Mouse (Mus musculus): ENCODE results near the gene Coq10b. TPM values are rescaled to one million over a fixed set of nuclear protein-coding genes. Genes with fewer than 3 reads are reported as not detected.

Gene Coq10b
- polyA plus RNA-seq, 1 experiment from 2014 or later, result 36.6 TPM

DNA sequence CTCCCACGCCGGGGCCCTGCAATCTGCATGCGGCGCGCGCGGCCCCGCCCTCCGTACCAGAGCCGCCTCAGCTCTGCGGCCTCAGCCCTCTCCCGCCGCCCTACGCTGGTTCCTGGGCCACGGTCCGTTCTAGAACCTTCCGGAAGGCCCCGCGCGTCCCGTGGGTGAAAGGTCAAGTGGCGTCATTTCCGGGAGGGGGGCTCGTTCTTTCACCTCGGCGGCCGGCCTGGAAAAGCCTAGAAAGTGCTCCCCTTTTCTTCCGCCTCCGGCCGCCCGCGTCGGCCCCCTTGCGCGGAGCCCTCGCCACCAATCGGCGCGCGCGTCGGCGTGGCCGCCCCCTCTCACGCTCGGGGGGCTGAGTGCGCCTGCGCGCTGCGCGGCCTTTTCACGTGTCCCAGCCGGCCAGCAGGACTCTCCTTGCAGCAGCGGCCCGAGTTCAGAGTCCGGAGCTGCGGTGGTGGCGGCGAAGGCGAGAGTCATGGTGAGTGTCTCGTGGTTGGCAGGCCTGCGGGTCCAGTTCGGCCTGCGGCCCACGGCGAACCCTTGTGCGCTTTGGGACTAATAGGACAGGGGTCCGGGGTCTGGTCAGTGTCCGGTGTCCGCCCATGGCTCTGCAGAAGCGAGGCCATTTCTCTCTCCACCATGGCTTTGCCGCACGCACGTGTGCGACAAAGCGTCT, 35.5 kb downstream of the Coq10b start, which contains the start of the genes Hspe1 and Hspd1:
Gene Hspe1, plus strand, starts transcription at position 201 of the 679 bp plus-strand sequence.
Gene Hspd1, minus strand, starts transcription at position 312 of the 679 bp plus-strand sequence.
- under 1% methylated on average over 75 of the region's 76 CpGs for WGBS
- peaks cover 48% of the 10 kb centered on the region for H3K4me1 ChIP-seq
- peaks cover 45% of the 10 kb centered on the region for H3K36me3 ChIP-seq (ENCODE audit: poor library complexity, severe bottlenecking)
- peak within 1 kb of the TSS; percentile 95 for H3K27ac ChIP-seq
- peak within 1 kb of the TSS; percentile 94 for H3K9ac ChIP-seq
- peak; percentile 96 for ATAC-seq
- H3K4me3 ChIP-seq, result peak within 1 kb of the TSS; percentile 94
- H3K27me3 ChIP-seq, result no peaks in the 10 kb centered on the region
- H3K4me2 ChIP-seq, result peak within 1 kb of the TSS; percentile 93
- H3K9me3 ChIP-seq (replicated peaks), result no peaks in the 10 kb centered on the region

DNA sequence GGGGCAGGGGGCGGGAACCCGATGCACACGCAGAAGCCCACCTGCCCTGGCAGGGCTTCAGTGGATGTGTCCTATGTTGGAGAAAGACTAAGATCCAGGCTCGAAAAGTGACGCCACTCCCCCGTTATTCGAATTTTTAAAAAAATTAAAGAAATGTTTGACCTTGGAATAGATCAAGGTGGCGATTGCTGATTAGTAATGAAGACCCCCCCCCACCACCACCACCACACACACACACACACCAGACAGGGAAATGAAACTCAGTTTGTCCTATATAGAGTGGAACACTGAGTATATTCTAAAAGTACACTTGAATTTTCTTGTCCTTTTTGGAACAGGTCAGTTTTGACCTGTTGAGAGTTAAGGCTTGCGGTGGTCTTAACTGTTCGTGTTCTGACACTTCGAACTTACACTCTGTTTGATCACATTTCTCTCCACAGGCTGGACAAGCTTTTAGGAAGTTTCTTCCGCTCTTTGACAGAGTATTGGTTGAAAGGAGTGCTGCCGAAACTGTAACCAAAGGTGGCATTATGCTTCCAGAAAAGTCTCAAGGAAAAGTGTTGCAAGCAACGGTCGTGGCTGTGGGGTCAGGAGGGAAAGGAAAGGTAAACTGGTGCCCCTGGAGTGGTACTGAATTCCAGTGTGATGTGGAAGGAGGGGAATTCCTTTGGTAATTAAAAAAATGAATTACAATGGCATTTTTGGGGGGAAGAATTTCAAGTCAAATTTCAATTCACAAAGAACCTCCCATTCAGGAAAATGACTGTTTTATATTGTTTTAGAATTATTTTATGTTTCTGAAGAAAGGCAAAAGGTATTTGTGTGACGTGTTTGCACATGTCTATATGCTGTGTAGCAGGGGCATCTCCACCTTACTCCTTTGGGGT, 36.3 kb downstream of the Coq10b start:
- H3K9ac ChIP-seq, result peak overlapping the region; percentile 94
- peak overlapping the region; percentile 93 for H3K4me2 ChIP-seq
- peak overlapping the region; percentile 94 for H3K4me3 ChIP-seq
- no peaks in the 10 kb centered on the region for H3K27me3 ChIP-seq
- H3K9me3 ChIP-seq (replicated peaks), result no peaks in the 10 kb centered on the region
- H3K36me3 ChIP-seq (ENCODE audit: poor library complexity, severe bottlenecking), result peaks cover 45% of the 10 kb centered on the region; the same call in 1 of the 2 replicates
- no peak; the same call in 1 of the 2 replicates for ATAC-seq
- 7% methylated on average over 16 of the region's 16 CpGs for WGBS
- peak overlapping the region; percentile 95 for H3K27ac ChIP-seq
- H3K4me1 ChIP-seq, result peaks cover 46% of the 10 kb centered on the region

DNA sequence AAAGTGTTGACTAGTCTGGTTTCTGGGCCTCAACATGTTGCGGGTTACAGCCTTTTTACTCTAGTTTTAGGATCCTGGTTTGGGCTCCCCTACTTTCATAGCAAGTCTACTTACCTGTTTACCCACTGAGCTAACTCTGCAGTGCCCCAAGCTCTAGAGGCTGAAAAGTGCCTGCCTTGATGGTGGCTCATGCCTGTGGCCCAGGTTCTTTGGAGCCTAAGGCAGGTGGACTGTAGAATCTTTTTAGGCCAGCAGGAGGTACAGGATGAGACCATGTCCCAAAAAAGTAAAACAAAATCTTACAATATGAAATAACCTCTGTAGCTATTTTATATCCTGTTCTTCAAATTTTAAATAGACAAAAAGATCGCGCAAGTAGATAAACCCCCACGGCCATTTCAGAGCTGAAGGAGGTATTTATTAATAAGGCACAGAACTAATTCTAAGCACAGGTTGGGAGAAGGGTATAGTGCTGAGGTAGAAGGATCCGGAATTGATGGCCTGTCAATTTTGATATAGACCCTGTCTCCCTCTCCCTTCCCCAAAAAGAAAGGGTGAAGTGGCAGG, 37.0 kb downstream of the Coq10b start:
- 95% methylated on average over 5 of the region's 5 CpGs for WGBS
- Histone ChIP-seq H3K4me2 (peak overlapping the region; percentile 93), H3K9ac (peak overlapping the region; percentile 94), H3K36me3 (ENCODE audit: poor library complexity, severe bottlenecking) (peaks cover 37% of the 10 kb centered on the region; the same call in 1 of the 2 replicates), H3K4me1 (peaks cover 39% of the 10 kb centered on the region), H3K4me3 (peak overlapping the region; percentile 94), H3K9me3 (replicated peaks) (no peaks in the 10 kb centered on the region), H3K27me3 (no peaks in the 10 kb centered on the region), H3K27ac (no peak overlapping the region)
- no peak for ATAC-seq

DNA sequence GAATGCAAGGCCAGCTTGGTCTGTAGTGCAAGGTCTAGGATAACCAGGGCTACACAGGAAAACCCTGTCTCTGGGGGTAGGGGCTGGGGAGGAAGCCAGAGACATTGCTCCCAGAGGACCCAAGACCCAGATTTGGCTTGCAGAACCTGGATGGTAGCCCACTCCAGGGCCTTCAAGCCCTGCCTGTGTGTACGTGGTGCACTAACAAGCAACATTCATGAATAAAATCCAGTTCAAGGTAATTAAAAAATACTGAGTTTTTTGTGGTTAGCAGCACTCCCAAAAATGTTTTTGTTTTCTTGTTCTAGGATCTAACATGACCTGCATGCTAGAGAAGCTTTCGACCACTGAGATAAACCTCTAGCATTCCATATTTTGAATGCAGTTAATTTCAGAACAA, 39.5 kb downstream of the Coq10b start:
- no peak for ATAC-seq
- no peak overlapping the region for H3K27ac ChIP-seq
- no peak overlapping the region for H3K4me2 ChIP-seq
- H3K27me3 ChIP-seq, result no peaks in the 10 kb centered on the region
- no peak overlapping the region for H3K4me3 ChIP-seq
- H3K36me3 ChIP-seq (ENCODE audit: poor library complexity, severe bottlenecking), result peaks cover 26% of the 10 kb centered on the region; the same call in 1 of the 2 replicates
- no peak overlapping the region for H3K9ac ChIP-seq
- no peaks in the 10 kb centered on the region for H3K9me3 ChIP-seq (replicated peaks)
- H3K4me1 ChIP-seq, result peaks cover 14% of the 10 kb centered on the region
- 88% methylated on average over 2 of the region's 2 CpGs for WGBS

DNA sequence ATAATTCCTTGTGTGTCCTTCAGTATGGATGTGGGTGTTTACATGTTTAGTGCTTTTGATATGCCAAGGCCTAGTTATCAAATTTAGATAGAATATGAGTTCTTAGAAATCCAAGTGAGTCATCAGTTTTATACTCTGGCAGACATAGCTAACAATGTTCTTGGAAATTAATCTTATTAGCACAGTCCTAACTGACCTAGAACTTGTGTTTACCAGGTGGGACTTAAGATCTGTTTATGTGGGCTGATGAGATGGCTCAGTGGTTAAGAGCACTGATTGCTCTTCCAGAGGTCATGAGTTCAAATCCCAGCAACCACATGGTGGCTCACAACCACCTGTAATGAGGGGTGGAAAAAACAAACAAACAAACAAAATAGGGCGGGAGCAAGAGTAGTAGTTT, 39.9 kb downstream of the Coq10b start:
- H3K27ac ChIP-seq, result no peak overlapping the region
- H3K9ac ChIP-seq, result no peak overlapping the region
- no peaks in the 10 kb centered on the region for H3K27me3 ChIP-seq
- ATAC-seq, result no peak
- WGBS, result 84% methylated on average over 1 of the region's 1 CpGs
- no peak overlapping the region for H3K4me3 ChIP-seq
- H3K36me3 ChIP-seq (ENCODE audit: poor library complexity, severe bottlenecking), result peaks cover 26% of the 10 kb centered on the region; the same call in 1 of the 2 replicates
- H3K9me3 ChIP-seq (replicated peaks), result no peaks in the 10 kb centered on the region
- H3K4me2 ChIP-seq, result no peak overlapping the region
- H3K4me1 ChIP-seq, result peaks cover 14% of the 10 kb centered on the region

DNA sequence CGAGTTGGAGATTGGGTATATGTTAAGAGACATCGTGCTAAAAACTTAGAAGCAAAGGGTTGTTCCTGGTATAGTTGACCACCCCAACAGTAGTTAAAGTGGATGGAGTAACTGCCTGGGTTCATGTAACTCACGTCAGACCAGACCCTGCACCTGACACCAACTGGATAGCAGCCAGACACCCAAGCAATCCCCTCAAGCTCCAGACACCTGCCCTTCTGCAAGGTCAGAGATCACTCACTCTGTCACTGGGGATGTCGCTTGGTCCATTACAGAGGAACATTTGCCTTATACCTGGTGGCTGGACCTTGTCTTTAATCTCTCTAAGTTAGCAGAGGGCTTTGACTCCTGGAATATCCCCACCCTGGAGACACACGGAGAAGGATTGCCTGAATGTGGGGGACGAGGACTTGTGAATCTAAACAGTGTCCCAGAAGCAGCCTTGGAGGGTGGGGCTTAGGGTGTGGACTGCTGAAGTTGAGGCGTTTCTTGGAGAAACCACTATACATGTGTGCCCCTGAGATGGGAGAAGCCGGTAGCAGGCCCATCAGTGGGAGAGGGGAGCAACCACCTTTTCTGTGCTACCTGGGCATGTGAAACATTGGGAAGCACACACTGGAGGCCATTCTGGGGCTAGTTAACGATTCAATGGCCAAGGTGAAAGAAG, 54.5 kb downstream of the Coq10b start:
- Histone ChIP-seq H3K36me3 (ENCODE audit: poor library complexity, severe bottlenecking) (no peaks in the 10 kb centered on the region), H3K4me2 (no peak overlapping the region), H3K27me3 (no peaks in the 10 kb centered on the region), H3K4me3 (no peak overlapping the region), H3K9me3 (replicated peaks) (no peaks in the 10 kb centered on the region), H3K4me1 (no peaks in the 10 kb centered on the region), H3K9ac (no peak overlapping the region), H3K27ac (no peak overlapping the region)
- no peak for ATAC-seq
- 90% methylated on average over 9 of the region's 9 CpGs for WGBS

DNA sequence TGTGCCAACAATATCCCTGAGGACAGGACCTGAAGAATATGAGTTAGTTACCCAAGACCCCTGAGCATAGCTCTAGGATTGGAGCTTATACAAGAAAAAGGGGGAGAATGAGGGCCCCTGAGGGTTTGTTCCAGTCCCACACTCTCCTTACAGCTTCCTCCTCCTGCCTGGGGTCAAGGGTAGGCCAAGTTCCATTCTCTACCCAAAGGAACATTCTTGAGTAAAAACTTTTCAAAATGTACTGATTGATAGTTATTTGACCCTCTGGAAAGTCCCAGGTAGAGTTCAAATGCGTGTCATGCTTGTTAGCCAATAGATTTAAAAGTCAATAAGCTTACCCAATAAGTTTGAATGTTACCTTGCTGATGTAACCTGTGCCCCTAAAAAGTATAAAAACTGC, 55.1 kb downstream of the Coq10b start:
- ATAC-seq, result no peak
- Histone ChIP-seq H3K4me1 (no peaks in the 10 kb centered on the region), H3K9ac (no peak overlapping the region), H3K4me2 (no peak overlapping the region), H3K36me3 (ENCODE audit: poor library complexity, severe bottlenecking) (no peaks in the 10 kb centered on the region), H3K27ac (no peak overlapping the region), H3K9me3 (replicated peaks) (no peaks in the 10 kb centered on the region), H3K27me3 (no peaks in the 10 kb centered on the region), H3K4me3 (no peak overlapping the region)
- WGBS, result 91% methylated on average over 1 of the region's 1 CpGs

DNA sequence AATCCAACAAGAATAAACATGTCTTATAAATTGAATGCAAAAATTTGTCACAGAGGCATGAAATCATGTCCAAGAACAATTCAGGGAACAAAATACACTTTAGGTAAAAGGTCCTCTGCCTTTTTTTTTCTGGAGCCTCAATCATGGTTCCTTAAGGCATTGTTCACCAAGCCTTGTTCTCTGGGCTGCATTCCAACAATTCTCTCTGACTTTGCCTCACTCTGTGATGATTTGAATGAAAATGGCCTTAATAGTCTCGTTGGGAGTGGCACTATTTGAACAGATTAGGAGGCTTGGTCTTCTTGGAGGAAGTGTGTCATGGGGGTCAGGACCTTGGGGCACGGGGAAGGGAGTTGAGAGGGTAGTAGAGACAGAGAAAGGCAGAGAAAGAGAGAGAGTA, 55.9 kb downstream of the Coq10b start:
- no peak overlapping the region for H3K9ac ChIP-seq
- H3K4me3 ChIP-seq, result no peak overlapping the region
- 34% methylated on average over 2 of the region's 2 CpGs for WGBS
- no peaks in the 10 kb centered on the region for H3K9me3 ChIP-seq (replicated peaks)
- H3K4me1 ChIP-seq, result no peaks in the 10 kb centered on the region
- H3K4me2 ChIP-seq, result no peak overlapping the region
- ATAC-seq, result no peak
- no peak overlapping the region for H3K27ac ChIP-seq
- no peaks in the 10 kb centered on the region for H3K36me3 ChIP-seq (ENCODE audit: poor library complexity, severe bottlenecking)
- H3K27me3 ChIP-seq, result no peaks in the 10 kb centered on the region

DNA sequence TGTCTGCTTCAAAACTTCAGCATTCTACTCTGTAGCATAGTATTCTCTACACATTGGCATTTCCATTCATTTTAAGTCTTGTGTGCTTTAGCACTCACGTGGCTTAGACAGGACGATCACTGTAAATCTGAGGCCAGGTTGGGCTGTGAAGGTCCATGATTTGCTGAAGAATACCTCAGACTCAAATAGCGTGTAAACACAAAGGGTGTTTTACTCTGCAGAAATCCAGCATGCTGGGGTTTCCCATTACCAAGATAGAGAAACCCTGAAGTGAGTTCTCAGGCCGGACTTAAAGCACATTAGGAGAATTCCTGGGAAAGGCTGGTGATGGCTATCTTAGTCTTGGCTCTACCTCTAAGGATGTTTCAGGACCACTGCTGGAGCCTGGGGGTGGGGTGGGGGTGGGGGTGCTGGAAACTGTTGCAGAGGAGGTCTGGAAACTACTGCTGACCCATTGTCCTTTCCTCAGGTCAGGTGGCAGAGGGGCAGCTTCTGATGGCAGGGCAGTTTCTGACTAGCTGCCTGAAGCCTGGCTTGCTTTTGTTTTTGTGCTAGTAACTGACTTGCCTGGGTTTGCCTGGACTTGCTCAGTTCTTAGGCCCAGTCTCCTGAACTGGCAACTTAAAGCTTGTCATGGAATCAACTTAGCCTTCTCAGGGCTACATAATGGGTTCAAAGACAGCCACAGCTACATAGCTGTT, 56.6 kb downstream of the Coq10b start:
- Histone ChIP-seq H3K27me3 (no peaks in the 10 kb centered on the region), H3K4me2 (no peak overlapping the region), H3K9me3 (replicated peaks) (no peaks in the 10 kb centered on the region), H3K27ac (no peak overlapping the region), H3K36me3 (ENCODE audit: poor library complexity, severe bottlenecking) (no peaks in the 10 kb centered on the region), H3K9ac (no peak overlapping the region), H3K4me1 (no peaks in the 10 kb centered on the region), H3K4me3 (no peak overlapping the region)
- WGBS, result 92% methylated on average over 4 of the region's 4 CpGs
- ATAC-seq, result no peak

All from forebrain, embryonic 13.5 days (tissue).